In the genomic region with DNA sequence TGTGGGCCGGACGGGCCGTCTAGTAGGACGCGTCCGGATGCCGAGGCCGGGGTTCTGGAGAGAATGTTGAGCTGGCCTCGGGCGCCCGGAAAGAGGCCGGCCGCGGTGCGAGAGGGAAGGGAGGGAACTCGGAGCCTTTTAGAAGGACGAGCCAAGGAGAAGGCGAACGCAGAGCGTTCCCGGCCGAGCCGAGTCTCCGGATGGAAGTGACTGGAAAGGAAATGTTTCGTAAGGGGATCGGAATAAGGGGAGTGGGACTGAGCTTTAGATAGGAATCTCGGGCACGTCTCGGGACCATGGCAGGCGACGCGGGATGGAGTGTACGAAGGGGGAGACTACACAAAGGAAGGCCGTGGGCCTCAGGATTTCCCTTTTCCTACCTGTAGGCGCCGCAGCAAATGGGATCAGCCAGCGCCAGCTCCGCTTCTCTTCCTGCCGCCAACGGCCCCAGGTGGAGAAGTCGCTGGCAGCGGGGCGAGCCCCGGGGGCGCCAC, we compare ENCODE assay signal across 9 mouse cellular contexts. TPM values are rescaled to one million over a fixed set of nuclear protein-coding genes. Genes with fewer than 3 reads are reported as not detected.
DNase-seq lines count a peak whose midpoint lies in the region; ATAC-seq and TF ChIP-seq lines count a peak whose summit lies in the region.
"Had no signal": no experiment of that assay in that cellular context is flagged by ENCODE, and none has a peak within 500 bp of the region (broad histone marks: within the 10 kb centered on the region; RNA-seq: fewer than 3 reads in every experiment).

No protein-coding gene starts in this region.

- DNase-seq in heart, adult 8-10 months (ENCODE audit: low spot score), result no peak
- peak; percentile 83 for DNase-seq in MN1 (ENCODE audit: low spot score)
- peak; percentile 74 for DNase-seq in embryo, embryonic 11 days
- peak; percentile 52 to 57 for DNase-seq in heart, postnatal 14 days
- peak; percentile 58 for DNase-seq in limb, embryonic 14.5 days (ENCODE audit: low spot score)
- DNase-seq in thymus, postnatal 4 days, result peak; percentile 64

- H3K27ac ChIP-seq in heart, embryonic 13.5 days (replicated peaks), result peak overlapping the region; percentile 97
- H3K27ac ChIP-seq in limb, embryonic 14.5 days (replicated peaks; ENCODE audit: low read depth, low read length), result peak overlapping the region; percentile 99
- H3K27ac ChIP-seq in midbrain, embryonic 13.5 days, result peak overlapping the region; percentile 98

- peaks cover 26% of the 10 kb centered on the region for H3K4me1 ChIP-seq in heart, embryonic 13.5 days
- H3K4me1 ChIP-seq in limb, embryonic 14.5 days (ENCODE audit: control insufficient read depth, insufficient read depth, low read length), result peaks cover 9% of the 10 kb centered on the region
- peaks cover 26% of the 10 kb centered on the region for H3K4me1 ChIP-seq in midbrain, embryonic 13.5 days (replicated peaks)

- H3K36me3 ChIP-seq in heart, embryonic 13.5 days, result peaks cover 39% of the 10 kb centered on the region
- peaks cover 37% of the 10 kb centered on the region for H3K36me3 ChIP-seq in limb, embryonic 14.5 days (ENCODE audit: control insufficient read depth, insufficient read depth, low read length)
- peaks cover 28% of the 10 kb centered on the region for H3K36me3 ChIP-seq in midbrain, embryonic 13.5 days

- TF ChIP-seq POLR2A in limb, embryonic 14.5 days (IDR thresholded peaks at IDR 0.05; ENCODE audit: borderline replicate concordance, extremely low read depth, insufficient read depth, insufficient read length), result no peak

- H3K4me2 ChIP-seq in heart, embryonic 13.5 days, result peak overlapping the region; percentile 94
- peak overlapping the region; percentile 81 for H3K4me2 ChIP-seq in limb, embryonic 14.5 days (replicated peaks; ENCODE audit: low read depth, low read length, severe bottlenecking)
- peak overlapping the region; percentile 96 for H3K4me2 ChIP-seq in midbrain, embryonic 13.5 days (replicated peaks)

- H3K9ac ChIP-seq in heart, embryonic 13.5 days, result peak overlapping the region; percentile 93
- H3K9ac ChIP-seq in limb, embryonic 14.5 days (ENCODE audit: low read depth, low read length, severe bottlenecking), result peak overlapping the region; percentile 85
- peak overlapping the region; percentile 98 for H3K9ac ChIP-seq in midbrain, embryonic 13.5 days (replicated peaks)

- intact Hi-C loops in heart, postnatal 14 days (cut with DNase I), result loop anchor here (2.0 kb wide), 1 partner anchor 31 kb away; a partner anchor contains a TSS

- peak overlapping the region; percentile 89 for H3K4me3 ChIP-seq in heart, embryonic 13.5 days
- H3K4me3 ChIP-seq in limb, embryonic 14.5 days (replicated peaks; ENCODE audit: low read length), result peak overlapping the region; percentile 88
- H3K4me3 ChIP-seq in midbrain, embryonic 13.5 days (replicated peaks), result peak overlapping the region; percentile 100

- H3K9me3 ChIP-seq in heart, embryonic 13.5 days, result no peaks in the 10 kb centered on the region
- H3K9me3 ChIP-seq in limb, embryonic 14.5 days (ENCODE audit: control insufficient read depth, low read length), result no peaks in the 10 kb centered on the region
- no peaks in the 10 kb centered on the region for H3K9me3 ChIP-seq in midbrain, embryonic 13.5 days

- WGBS in heart, embryonic 13.5 days, result under 1% methylated on average over 45 of the region's 45 CpGs
- WGBS in limb, embryonic 14.5 days, result under 1% methylated on average over 35 of the region's 45 CpGs
- WGBS in midbrain, embryonic 13.5 days, result under 1% methylated on average over 43 of the region's 45 CpGs

- no peaks in the 10 kb centered on the region for H3K27me3 ChIP-seq in heart, embryonic 13.5 days (replicated peaks)
- H3K27me3 ChIP-seq in limb, embryonic 14.5 days (ENCODE audit: control insufficient read depth, insufficient read depth, low read length), result no peaks in the 10 kb centered on the region
- no peaks in the 10 kb centered on the region for H3K27me3 ChIP-seq in midbrain, embryonic 13.5 days

- peak; percentile 55 for ATAC-seq in heart, embryonic 13.5 days (ENCODE audit: extremely low read depth, insufficient number of reproducible peaks, low FRiP score, low TSS enrichment)
- peak; percentile 64 for ATAC-seq in limb, embryonic 14.5 days (ENCODE audit: low FRiP score, low read depth)
- ATAC-seq in midbrain, embryonic 13.5 days, result peak; percentile 82

RNA-seq across cellular contexts. Expression of a gene that starts 0.4 kb away (rescaled TPM):
- polyA plus RNA-seq in heart, embryonic 13.5 days (2015; fragmentation: Nextera tagmentation; extraction: Ambion mirVana), result 54.8 and 61.4 TPM in 2 replicates
- 10 to 100 TPM; 26.3 to 31.5 (median 27.8) TPM for total RNA-seq in heart, adult 8-10 months (2022)
- total RNA-seq in heart, postnatal 14 days (2021), result 10 to 100 TPM; 36.9 to 40.5 TPM
- polyA plus RNA-seq in limb, embryonic 14.5 days (2012; rRNA removed), result 144 and 167 TPM in 2 replicates
- polyA plus RNA-seq in limb, embryonic 14.5 days (2014; fragmentation: Nextera tagmentation; extraction: Ambion mirVana), result 78.0 and 89.1 TPM in 2 replicates
- polyA plus RNA-seq in midbrain, embryonic 13.5 days (2015; fragmentation: Nextera tagmentation; extraction: Ambion mirVana), result 102 and 105 TPM in 2 replicates

RNA-seq across cellular contexts. Expression of a gene that starts 30.6 kb away (rescaled TPM):
- polyA plus RNA-seq in heart, embryonic 13.5 days (2015; fragmentation: Nextera tagmentation; extraction: Ambion mirVana), result 51.7 and 56.8 TPM in 2 replicates
- 10 to 100 TPM; 61.8 to 76.1 (median 67.9) TPM for total RNA-seq in heart, adult 8-10 months (2022)
- total RNA-seq in heart, postnatal 14 days (2021), result 10 to 100 TPM; 59.5 to 73.4 TPM
- 46.8 and 47.4 TPM in 2 replicates for polyA plus RNA-seq in limb, embryonic 14.5 days (2012; rRNA removed)
- polyA plus RNA-seq in limb, embryonic 14.5 days (2014; fragmentation: Nextera tagmentation; extraction: Ambion mirVana), result 62.4 and 64.3 TPM in 2 replicates
- polyA plus RNA-seq in midbrain, embryonic 13.5 days (2015; fragmentation: Nextera tagmentation; extraction: Ambion mirVana), result 51.1 and 52.1 TPM in 2 replicates

RNA-seq across cellular contexts. Expression of a gene that starts 33.1 kb away (rescaled TPM):
- polyA plus RNA-seq in heart, embryonic 13.5 days (2015; fragmentation: Nextera tagmentation; extraction: Ambion mirVana), result not detected in 2 replicates
- total RNA-seq in heart, adult 8-10 months (2022), result under 1 TPM in 1 of 4 experiments, not detected in 3; 0.23 TPM
- total RNA-seq in heart, postnatal 14 days (2021), result not detected
- polyA plus RNA-seq in limb, embryonic 14.5 days (2012; rRNA removed), result not detected in 2 replicates
- 0.15 TPM in 1 of 2 replicates, not detected in the other for polyA plus RNA-seq in limb, embryonic 14.5 days (2014; fragmentation: Nextera tagmentation; extraction: Ambion mirVana)
- not detected in 2 replicates for polyA plus RNA-seq in midbrain, embryonic 13.5 days (2015; fragmentation: Nextera tagmentation; extraction: Ambion mirVana)
- total RNA-seq: common myeloid progenitor, adult 5-6 weeks had no signal
